Mouse (Mus musculus) neural tube, embryonic 11.5 days (tissue): ENCODE results near the gene Mef2b. TPM values are rescaled to one million over a fixed set of nuclear protein-coding genes. Genes with fewer than 3 reads are reported as not detected.
A peak's percentile ranks its signal among the peaks of the same experiment; 100 is the strongest.

Source experiments
- ATAC-seq: fragments of 200-750 bp; cut with Nextera tagmentation; 2 replicates; pipeline ENCODE4 v1.8.0; 2017; ENCODE audit warnings: moderate number of reproducible peaks, mild to moderate bottlenecking, moderate TSS enrichment, moderate library complexity; ENCODE audit not compliant: insufficient read depth, low FRiP score, low TSS enrichment
- DNase-seq: peaks from one replicate; pipeline ENCODE4 v3.0.0-alpha.2; 2015; ENCODE audit warnings: low spot score
- H3K27ac ChIP-seq: fragments of 300-500 bp; sonication (generic); 2 replicates; pipeline ENCODE4 v1.5.1; 2014; ENCODE audit warnings: low read depth, mild to moderate bottlenecking, low read length
- H3K27me3 ChIP-seq: fragments of 300-500 bp; sonication (generic); 2 replicates; pipeline ENCODE4 v1.6.1; 2014; ENCODE audit warnings: mild to moderate bottlenecking, low read length, mixed read lengths; ENCODE audit not compliant: control insufficient read depth, insufficient read depth
- H3K36me3 ChIP-seq: fragments of 300-500 bp; sonication (generic); 2 replicates; pipeline ENCODE4 v1.6.1; 2014; ENCODE audit warnings: mild to moderate bottlenecking, low read length, moderate library complexity, mixed read lengths; ENCODE audit not compliant: control insufficient read depth, insufficient read depth
- H3K4me1 ChIP-seq: fragments of 300-500 bp; sonication (generic); 2 replicates; pipeline ENCODE4 v1.6.1; 2014; ENCODE audit warnings: low read length, mixed read lengths; ENCODE audit not compliant: control insufficient read depth, insufficient read depth
- H3K4me2 ChIP-seq: fragments of 300-500 bp; sonication (generic); 2 replicates; pipeline ENCODE4 v1.6.1; 2014; ENCODE audit warnings: low read depth, mild to moderate bottlenecking, moderate library complexity
- H3K4me3 ChIP-seq: fragments of 300-500 bp; sonication (generic); 2 replicates; pipeline ENCODE4 v1.5.1; 2014; ENCODE audit warnings: low read depth, low read length
- H3K9ac ChIP-seq: fragments of 300-500 bp; sonication (generic); 2 replicates; pipeline ENCODE4 v1.6.1; 2014; ENCODE audit warnings: mild to moderate bottlenecking, low read length
- H3K9me3 ChIP-seq: fragments of 300-500 bp; sonication (generic); 2 replicates; pipeline ENCODE4 v1.6.1; 2016; ENCODE audit warnings: low read length; ENCODE audit not compliant: control insufficient read depth
- WGBS: fragments of 180-500 bp; shearing (Covaris S2); extraction: QIAGEN DNeasy Blood & Tissue Kit; methylation state at CpG from one replicate; pipeline ENCODE4 v1.1.7; 2014; 5-methylcytosine and 5-hydroxymethylcytosine counted together
- polyA plus RNA-seq: library from polyadenylated mRNA; unstranded; fragments of >200 nt; fragmentation: Nextera tagmentation; extraction: Ambion mirVana; gene quantifications from 2 replicates; pipeline ENCODE4 v1.2.1, GENCODE M21; 2014

The Mef2b gene
- polyA plus RNA-seq, 1 experiment from 2014 or later, result 0.58 TPM

GRCm38 (mm10) chr8:70181212-70181902 lies 41.8 kb downstream of the Mef2b start:
- Histone ChIP-seq H3K4me1 (no peaks in the 10 kb centered on the region), H3K9me3 (no peaks in the 10 kb centered on the region), H3K27ac (no peak overlapping the region), H3K27me3 (no peaks in the 10 kb centered on the region), H3K4me2 (no peak overlapping the region), H3K9ac (no peak overlapping the region), H3K36me3 (peaks cover 8% of the 10 kb centered on the region), H3K4me3 (no peak overlapping the region)
- 65% methylated on average over 16 of the region's 16 CpGs for WGBS
- DNase-seq (no peak), ATAC-seq (0 out of 2 replicates have a peak, but pooled peaks have one; percentile 27)

GRCm38 (mm10) chr8:70181903-70182252 lies 42.4 kb downstream of the Mef2b start:
- no peak for ATAC-seq

GRCm38 (mm10) chr8:70183194-70183593 lies 43.7 kb downstream of the Mef2b start:
- Histone ChIP-seq H3K9ac (no peak overlapping the region), H3K4me1 (no peaks in the 10 kb centered on the region), H3K4me3 (no peak overlapping the region), H3K27ac (no peak overlapping the region), H3K27me3 (no peaks in the 10 kb centered on the region), H3K36me3 (peaks cover 6% of the 10 kb centered on the region; the same call in 1 of the 2 replicates), H3K4me2 (no peak overlapping the region), H3K9me3 (no peaks in the 10 kb centered on the region)
- no peak for ATAC-seq
- DNase-seq, result no peak
- WGBS, result 86% methylated on average over 4 of the region's 4 CpGs

More at GRCm38 (mm10) chr8:70181903-70182252, 42.4 kb downstream of the Mef2b start:
- H3K4me3 ChIP-seq, result no peak overlapping the region
- H3K27ac ChIP-seq, result no peak overlapping the region
- no peaks in the 10 kb centered on the region for H3K9me3 ChIP-seq
- no peak overlapping the region for H3K4me2 ChIP-seq
- H3K27me3 ChIP-seq, result no peaks in the 10 kb centered on the region
- 27% methylated on average over 2 of the region's 2 CpGs for WGBS
- no peak for DNase-seq
- H3K36me3 ChIP-seq, result peaks cover 7% of the 10 kb centered on the region
- H3K9ac ChIP-seq, result no peak overlapping the region
- no peaks in the 10 kb centered on the region for H3K4me1 ChIP-seq

GRCm38 (mm10) chr8:70188707-70189106 lies 49.2 kb downstream of the Mef2b start:
- Histone ChIP-seq H3K9ac (no peak overlapping the region), H3K36me3 (no peaks in the 10 kb centered on the region), H3K4me2 (no peak overlapping the region), H3K4me3 (no peak overlapping the region), H3K9me3 (no peaks in the 10 kb centered on the region), H3K27ac (no peak overlapping the region), H3K4me1 (no peaks in the 10 kb centered on the region), H3K27me3 (no peaks in the 10 kb centered on the region)
- DNase-seq (no peak), ATAC-seq (no peak)
- WGBS, result 78% methylated on average over 7 of the region's 7 CpGs

GRCm38 (mm10) chr8:70193238-70193637 lies 53.7 kb downstream of the Mef2b start:
- DNase-seq (no peak), ATAC-seq (no peak)
- Histone ChIP-seq H3K36me3 (no peaks in the 10 kb centered on the region), H3K4me3 (no peak overlapping the region), H3K4me1 (no peaks in the 10 kb centered on the region), H3K27me3 (no peaks in the 10 kb centered on the region), H3K27ac (no peak overlapping the region), H3K9me3 (no peaks in the 10 kb centered on the region), H3K9ac (no peak overlapping the region), H3K4me2 (no peak overlapping the region)
- WGBS, result 45% methylated on average over 5 of the region's 5 CpGs

GRCm38 (mm10) chr8:70194191-70194590 lies 54.7 kb downstream of the Mef2b start:
- no peaks in the 10 kb centered on the region for H3K27me3 ChIP-seq
- 96% methylated on average over 3 of the region's 3 CpGs for WGBS
- no peak for ATAC-seq

GRCm38 (mm10) chr8:70195762-70196161 lies 56.3 kb downstream of the Mef2b start:
- H3K27ac ChIP-seq, result no peak overlapping the region
- H3K36me3 ChIP-seq, result no peaks in the 10 kb centered on the region
- ATAC-seq (no peak), DNase-seq (no peak)
- no peak overlapping the region for H3K4me2 ChIP-seq
- H3K9me3 ChIP-seq, result no peaks in the 10 kb centered on the region
- 84% methylated on average over 2 of the region's 2 CpGs for WGBS
- H3K4me1 ChIP-seq, result no peaks in the 10 kb centered on the region
- no peak overlapping the region for H3K9ac ChIP-seq
- H3K27me3 ChIP-seq, result no peaks in the 10 kb centered on the region
- no peak overlapping the region for H3K4me3 ChIP-seq

More at GRCm38 (mm10) chr8:70194191-70194590, 54.7 kb downstream of the Mef2b start:
- H3K4me2 ChIP-seq, result no peak overlapping the region
- no peak overlapping the region for H3K27ac ChIP-seq
- H3K9me3 ChIP-seq, result no peaks in the 10 kb centered on the region
- no peak for DNase-seq
- H3K4me1 ChIP-seq, result no peaks in the 10 kb centered on the region
- no peak overlapping the region for H3K9ac ChIP-seq
- no peaks in the 10 kb centered on the region for H3K36me3 ChIP-seq
- H3K4me3 ChIP-seq, result no peak overlapping the region

- Histone ChIP-seq H3K4me3 (no peak overlapping the region), H3K27ac (no peak overlapping the region), H3K9ac (no peak overlapping the region), H3K27me3 (no peaks in the 10 kb centered on the region), H3K9me3 (no peaks in the 10 kb centered on the region), H3K4me1 (no peaks in the 10 kb centered on the region), H3K36me3 (no peaks in the 10 kb centered on the region), H3K4me2 (no peak overlapping the region)
- ATAC-seq (no peak), DNase-seq (no peak)
- WGBS, result 45% methylated on average over 7 of the region's 7 CpGs
Measured at GRCm38 (mm10) chr8:70197603-70198002, 58.1 kb downstream of the Mef2b start.

GRCm38 (mm10) chr8:70200098-70200681 lies 60.7 kb downstream of the Mef2b start:
- no peak overlapping the region for H3K27ac ChIP-seq
- ATAC-seq (no peak), DNase-seq (no peak)
- no peaks in the 10 kb centered on the region for H3K27me3 ChIP-seq
- WGBS, result 70% methylated on average over 5 of the region's 5 CpGs
- H3K36me3 ChIP-seq, result no peaks in the 10 kb centered on the region
- no peaks in the 10 kb centered on the region for H3K4me1 ChIP-seq
- no peak overlapping the region for H3K4me2 ChIP-seq
- no peaks in the 10 kb centered on the region for H3K9me3 ChIP-seq
- no peak overlapping the region for H3K9ac ChIP-seq
- no peak overlapping the region for H3K4me3 ChIP-seq
